Mouse (Mus musculus) layer of hippocampus, postnatal 36 days (tissue): ENCODE results near the gene Grik3. TPM values are rescaled to one million over a fixed set of nuclear protein-coding genes. Genes with fewer than 3 reads are reported as not detected.

ENCODE experiments used
- DNase-seq, 2 experiments: peaks; one replicate each; pipeline ENCODE4 v3.0.0; 2022
- total RNA-seq, 2 experiments: library from RNA; stranded (reverse); gene quantifications; 2 replicates each; pipeline ENCODE4 v1.2.3; 2021

Gene Grik3
- total RNA-seq, 2 experiments from 2014 or later, result 21.7 to 25.5 TPM

- peak; percentile 47 to 56 for DNase-seq
Measured at GRCm38 (mm10) chr4:125644581-125645568, 154.4 kb downstream of the Grik3 start.

- DNase-seq, result no peak
Measured at GRCm38 (mm10) chr4:125651676-125652246, 161.3 kb downstream of the Grik3 start.

GRCm38 (mm10) chr4:125656031-125656430, 165.5 kb downstream of the Grik3 start:
- no peak for DNase-seq

GRCm38 (mm10) chr4:125658376-125658775, 167.9 kb downstream of the Grik3 start:
- DNase-seq, result no peak

GRCm38 (mm10) chr4:125661982-125662381, 171.5 kb downstream of the Grik3 start:
- no peak for DNase-seq

GRCm38 (mm10) chr4:125663262-125663661, 172.8 kb downstream of the Grik3 start:
- DNase-seq, result no peak

GRCm38 (mm10) chr4:125665955-125666354, 175.5 kb downstream of the Grik3 start:
- DNase-seq, result no peak

GRCm38 (mm10) chr4:125682007-125682406, 191.5 kb downstream of the Grik3 start:
- DNase-seq, result no peak

GRCm38 (mm10) chr4:125687078-125687477, 196.6 kb downstream of the Grik3 start:
- DNase-seq, result no peak

GRCm38 (mm10) chr4:125695431-125695830, 204.9 kb downstream of the Grik3 start:
- DNase-seq, result no peak

- DNase-seq, result no peak
Measured at GRCm38 (mm10) chr4:125696182-125696939, 205.9 kb downstream of the Grik3 start.

- no peak for DNase-seq
Measured at GRCm38 (mm10) chr4:125697626-125698025, 207.1 kb downstream of the Grik3 start.

GRCm38 (mm10) chr4:125699056-125699455, 208.6 kb downstream of the Grik3 start:
- DNase-seq, result no peak

- peak in 1 of 2 experiments; percentile 19 for DNase-seq
Measured at GRCm38 (mm10) chr4:125700331-125700730, 209.8 kb downstream of the Grik3 start.

- peak; percentile 91 to 93 for DNase-seq
Measured at GRCm38 (mm10) chr4:125702607-125703309, 212.3 kb downstream of the Grik3 start.

- DNase-seq, result peak in 1 of 2 experiments; percentile 62
Measured at GRCm38 (mm10) chr4:125703310-125703690, 212.8 kb downstream of the Grik3 start.

GRCm38 (mm10) chr4:125705746-125706145, 215.2 kb downstream of the Grik3 start:
- no peak for DNase-seq

- no peak for DNase-seq
Measured at GRCm38 (mm10) chr4:125709716-125710115, 219.2 kb downstream of the Grik3 start.

GRCm38 (mm10) chr4:125717881-125718280, 227.4 kb downstream of the Grik3 start:
- DNase-seq, result no peak

GRCm38 (mm10) chr4:125718429-125719140, 228.1 kb downstream of the Grik3 start:
- DNase-seq, result no peak

- no peak for DNase-seq
Measured at GRCm38 (mm10) chr4:125726241-125726640, 235.7 kb downstream of the Grik3 start.

- DNase-seq, result no peak
Measured at GRCm38 (mm10) chr4:125727030-125727429, 236.5 kb downstream of the Grik3 start.
